Mouse (Mus musculus) hindlimb bud, embryonic 11.5 days (tissue): ENCODE results near the gene Bche.

ENCODE experiments used
- DNase-seq: peaks from one replicate; pipeline ENCODE4 v3.0.0-alpha.2; 2012; ENCODE audit warnings: low read depth, low spot score; ENCODE audit errors: extremely low spot score

Bche gene

DNA sequence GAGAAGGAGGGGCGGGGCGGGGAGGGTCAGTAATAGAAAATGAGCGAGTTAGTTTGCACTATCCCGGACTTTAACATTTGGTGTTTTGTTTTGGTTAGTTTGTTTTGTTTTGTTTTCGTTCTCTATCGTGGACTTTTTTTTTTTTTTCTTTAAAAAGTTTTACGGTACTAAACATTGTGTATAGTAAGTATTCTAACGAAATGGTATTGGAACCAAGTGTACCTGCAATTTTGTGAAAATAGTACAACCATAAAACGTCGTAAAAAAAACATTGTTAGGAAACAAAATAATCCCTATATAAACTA, at the start of gene Bche:
Gene Bche, minus strand, starts transcription at position 6 of the 305 bp plus-strand sequence.
- no peak for DNase-seq

DNA sequence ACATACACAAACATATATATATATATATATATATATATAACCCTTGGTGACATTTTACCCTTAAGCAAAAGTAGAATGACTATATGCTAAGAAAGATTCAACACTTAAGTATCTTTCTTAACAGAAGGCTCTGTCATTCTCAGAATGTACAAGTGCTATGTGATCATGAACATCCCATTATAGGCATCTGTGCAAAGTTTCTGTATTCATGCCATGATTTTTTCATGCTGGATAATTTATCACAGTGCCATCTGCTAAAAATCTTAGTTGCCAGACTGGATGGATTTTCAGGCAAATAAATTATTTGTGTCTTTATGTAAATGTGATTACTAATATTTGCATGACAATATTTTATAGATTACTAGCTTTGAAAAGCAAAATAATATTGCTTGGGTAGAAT, 33.8 kb upstream of the Bche start:
- no peak for DNase-seq

DNA sequence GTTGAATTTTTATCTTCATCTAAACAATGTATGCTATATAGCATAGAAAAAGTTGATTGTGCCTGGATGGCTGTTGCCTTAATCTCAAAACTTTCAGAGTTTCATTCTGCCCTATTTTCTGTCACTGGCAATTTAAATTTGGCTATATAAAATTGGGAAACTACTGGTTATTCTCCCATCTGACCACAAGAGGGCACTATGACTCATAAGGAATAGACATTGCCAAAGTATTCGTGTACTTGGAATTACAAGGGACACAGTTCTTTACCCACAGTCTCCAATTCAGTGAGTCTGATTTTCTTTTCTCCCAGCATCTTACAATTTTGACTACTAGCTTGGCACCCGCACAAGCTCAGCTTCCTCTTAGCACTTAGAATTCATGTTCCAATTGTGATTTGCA, 23.5 kb upstream of the Bche start:
- peak; percentile 26 for DNase-seq

DNA sequence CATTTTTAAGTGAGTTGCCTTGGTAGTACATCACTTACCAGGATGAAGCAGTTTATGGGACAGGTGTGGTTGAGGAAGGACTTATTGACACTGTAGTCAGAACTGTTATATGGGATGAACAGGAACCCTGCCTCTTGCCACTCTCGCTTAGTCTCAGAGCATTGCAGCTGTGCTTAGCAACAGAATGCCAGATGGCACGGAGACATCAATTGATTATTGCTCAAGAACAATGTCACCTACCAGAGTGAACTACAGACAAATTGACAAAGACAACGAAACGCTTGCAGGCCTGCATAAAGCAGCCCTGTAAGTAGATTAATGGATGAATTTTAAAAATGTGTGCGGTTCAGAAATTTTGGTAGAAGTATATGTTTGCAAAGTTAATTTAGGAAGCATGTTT, 21.3 kb upstream of the Bche start:
- DNase-seq: no peak

DNA sequence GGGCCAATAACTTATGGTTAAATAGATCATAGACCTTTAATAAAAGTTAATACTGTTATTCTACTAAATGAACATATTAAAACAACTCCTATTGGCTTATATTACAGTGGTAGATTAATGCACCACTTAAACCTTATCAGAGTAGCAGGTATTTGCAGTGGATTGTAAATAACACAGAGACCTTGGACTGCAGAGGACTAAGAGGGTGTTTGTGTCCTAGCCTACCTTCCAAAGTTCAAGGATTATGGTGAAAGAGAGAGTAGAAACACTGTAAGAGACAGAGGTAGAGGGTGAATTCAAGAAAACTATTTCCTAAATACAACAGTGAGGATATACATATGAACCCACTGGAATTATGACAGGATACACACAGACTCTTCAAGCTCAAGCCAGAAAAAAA, 17.5 kb upstream of the Bche start:
- DNase-seq: no peak

DNA sequence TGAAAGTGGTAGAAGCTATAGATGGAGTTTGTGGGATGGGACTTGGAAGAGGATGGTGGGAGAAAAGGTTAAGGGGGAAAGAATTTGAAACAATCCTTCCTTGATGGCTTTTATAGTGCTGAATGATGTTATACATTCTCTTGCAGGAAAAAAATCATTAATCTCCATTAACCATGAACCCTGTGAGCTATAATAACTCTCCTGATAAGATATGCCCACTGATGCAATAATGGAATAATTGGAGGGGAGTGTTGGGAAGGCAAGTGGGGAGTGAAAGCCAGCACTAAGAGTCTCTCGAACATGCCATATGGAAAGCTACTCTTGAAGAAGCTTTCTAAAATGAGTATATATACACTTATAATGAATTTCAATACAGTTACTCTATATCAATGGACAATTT, 16.7 kb upstream of the Bche start:
- no peak for DNase-seq

DNA sequence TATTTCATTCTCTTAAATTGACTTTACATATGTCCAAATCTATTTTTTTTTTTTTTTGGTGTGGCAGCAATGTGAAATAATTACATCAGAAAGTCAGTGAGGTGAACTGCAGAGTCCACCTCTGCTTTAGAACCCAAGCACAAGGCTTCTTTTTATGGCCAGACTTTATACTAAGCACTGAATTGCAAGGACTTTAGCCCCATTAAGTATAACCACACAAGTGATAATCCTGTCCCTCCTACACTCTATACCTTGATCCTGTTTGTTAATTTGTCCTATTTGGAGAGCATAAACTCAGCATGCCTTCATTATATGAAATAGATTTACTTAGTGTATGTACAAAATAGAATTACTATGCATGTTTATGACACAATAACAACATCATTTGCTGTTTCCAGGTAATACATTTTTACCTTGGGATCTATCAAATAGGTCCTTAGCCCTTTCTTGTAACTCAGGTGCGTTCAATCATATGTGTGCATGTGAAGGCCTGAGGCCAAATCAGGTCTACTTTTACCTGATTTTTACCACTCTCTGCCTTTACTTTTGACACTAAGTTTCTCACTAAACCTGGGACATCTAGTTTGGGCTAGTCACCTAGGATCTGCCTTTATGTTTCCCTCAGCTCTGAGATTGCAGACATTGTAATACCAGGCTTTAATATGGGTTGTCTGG, 9.5 kb upstream of the Bche start:
- DNase-seq: no peak

DNA sequence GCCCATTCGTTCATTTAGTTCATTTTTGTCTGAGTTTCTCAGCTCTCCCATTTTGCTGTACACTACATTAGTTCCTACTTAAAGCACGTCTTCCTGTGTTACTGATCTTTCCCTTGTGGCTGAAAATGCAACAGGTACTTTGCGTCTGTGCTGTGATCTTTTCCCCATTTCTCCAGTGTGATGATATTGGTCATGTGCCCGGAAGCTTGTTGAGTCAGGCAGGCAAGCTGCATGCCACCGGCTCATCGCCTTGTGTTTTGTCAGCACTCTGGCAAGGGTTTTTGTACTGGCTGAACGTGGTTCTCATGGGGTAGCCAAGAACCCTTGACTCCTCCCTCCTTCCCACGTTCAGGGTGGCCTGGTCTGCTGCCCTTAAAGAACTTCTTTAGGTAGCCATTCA, 1.7 kb upstream of the Bche start:
- no peak for DNase-seq

DNA sequence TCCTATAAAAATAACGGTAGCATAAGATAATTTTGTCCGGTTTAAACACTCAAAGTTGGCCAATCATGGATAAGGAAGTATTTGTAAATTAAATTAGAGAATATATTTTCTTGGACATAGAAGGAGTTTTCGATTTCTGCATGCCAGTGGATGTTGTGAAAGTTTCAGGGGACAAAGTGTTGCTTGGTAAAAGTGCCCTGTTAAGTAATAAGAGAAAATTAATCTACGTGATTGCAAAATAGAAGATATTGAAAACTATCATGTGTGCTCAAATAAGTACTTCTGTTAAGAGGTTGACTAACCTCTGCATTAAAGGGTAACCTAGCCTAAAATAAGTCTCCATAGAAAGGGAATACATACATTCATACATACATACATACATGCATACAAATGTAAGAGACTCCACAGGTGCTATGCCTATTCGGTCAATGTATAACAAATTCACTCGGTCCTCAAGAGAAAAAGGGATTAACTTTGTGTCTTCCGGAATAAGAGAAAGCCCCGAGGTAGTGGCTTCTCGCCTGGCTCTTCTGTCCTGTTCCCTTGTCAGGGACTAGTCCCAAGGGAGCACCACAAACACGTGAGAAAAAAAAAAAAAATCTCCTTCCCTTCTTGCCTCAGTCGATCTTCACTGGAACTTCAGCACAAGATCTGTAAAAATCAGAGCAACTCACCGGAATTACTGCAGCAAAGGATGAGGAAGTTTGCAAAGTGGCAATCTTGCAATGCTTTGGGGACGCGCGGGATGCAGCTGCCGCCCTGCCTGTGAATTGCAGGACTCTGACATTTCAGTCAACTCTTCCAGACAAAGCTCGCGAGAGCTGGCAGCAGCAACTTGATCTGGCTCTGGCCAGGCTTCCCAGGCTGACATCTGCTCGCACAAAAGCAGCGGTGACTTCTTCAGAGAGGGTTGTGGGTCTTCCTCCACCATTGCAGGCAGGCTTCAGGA, 480 bp downstream of the Bche start:
- DNase-seq: peak; percentile 41

DNA sequence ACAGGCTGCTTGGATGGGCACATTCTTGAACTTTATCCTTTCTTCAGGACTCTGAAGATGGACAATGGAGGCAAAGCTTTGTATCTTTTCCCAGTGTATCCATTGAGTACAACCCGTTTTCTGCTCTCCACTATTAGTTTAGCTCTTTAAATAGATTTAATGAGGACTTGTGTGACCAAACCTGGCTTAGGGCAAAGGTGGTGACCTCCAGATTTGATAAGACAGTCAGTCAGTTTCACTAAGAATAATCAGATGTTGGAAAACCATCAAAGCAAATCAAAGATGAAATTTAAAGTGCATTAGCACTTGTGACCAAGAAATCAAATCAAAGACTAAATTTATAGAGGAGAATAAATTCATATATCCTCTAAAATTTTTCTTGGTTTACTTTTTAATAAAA, 1.7 kb downstream of the Bche start:
- no peak for DNase-seq

DNA sequence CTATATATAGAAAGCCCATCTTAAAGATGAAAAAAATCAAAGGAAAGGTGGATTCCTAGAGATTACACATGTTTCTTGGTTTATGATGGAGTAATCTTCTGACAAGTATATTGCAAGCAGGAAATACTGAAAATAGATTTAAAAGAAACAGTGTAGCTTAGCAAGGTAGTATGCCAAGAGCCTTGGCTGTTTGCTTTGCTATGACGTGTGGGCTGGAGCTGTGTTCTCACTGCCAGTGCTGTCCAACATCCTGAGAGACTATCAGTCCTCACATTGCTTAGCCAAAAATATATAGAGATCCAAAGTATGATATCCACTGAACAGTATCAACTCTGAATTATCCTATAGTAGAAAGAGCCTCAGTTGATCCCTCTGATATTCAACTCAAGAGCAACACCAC, 9.3 kb downstream of the Bche start:
- no peak for DNase-seq

DNA sequence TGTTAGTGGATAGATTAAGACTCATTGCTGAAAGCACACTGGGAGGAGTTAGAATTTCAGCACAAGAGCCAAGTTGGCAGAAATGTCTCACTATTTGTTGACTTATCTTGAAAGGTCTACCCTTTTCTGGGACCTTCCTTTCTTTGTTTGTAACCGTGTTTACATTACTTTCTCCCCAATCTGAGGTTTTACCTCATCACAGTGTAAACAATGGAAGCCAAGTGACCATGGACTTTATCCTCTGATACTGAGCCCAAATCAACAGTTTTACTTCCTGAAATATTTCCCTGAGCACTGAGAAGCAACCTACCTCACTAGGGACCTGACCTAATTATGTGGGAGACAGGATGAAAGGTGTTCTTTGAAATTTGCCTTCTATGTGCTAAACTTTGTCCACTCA, 34.9 kb downstream of the Bche start:
- DNase-seq: no peak

DNA sequence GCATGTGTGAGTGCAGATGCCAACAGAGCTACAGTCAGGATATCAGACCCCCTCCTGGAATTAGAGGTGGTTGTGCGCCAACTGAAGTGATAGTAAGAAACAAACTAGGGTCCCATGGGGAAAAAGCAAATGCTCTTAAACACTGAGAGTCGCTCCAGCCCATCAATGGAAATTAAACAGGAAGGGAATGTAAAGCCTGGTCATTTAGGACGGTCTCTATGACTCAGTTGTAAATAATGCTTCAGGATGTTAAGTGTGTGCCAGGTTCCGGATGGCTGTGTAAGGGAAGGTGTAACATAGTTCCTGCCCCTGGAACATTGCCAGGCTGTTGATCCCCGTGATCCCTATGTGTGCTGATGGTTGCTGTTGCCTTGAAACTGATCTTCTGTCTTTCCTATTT, 40.0 kb downstream of the Bche start:
- no peak for DNase-seq

DNA sequence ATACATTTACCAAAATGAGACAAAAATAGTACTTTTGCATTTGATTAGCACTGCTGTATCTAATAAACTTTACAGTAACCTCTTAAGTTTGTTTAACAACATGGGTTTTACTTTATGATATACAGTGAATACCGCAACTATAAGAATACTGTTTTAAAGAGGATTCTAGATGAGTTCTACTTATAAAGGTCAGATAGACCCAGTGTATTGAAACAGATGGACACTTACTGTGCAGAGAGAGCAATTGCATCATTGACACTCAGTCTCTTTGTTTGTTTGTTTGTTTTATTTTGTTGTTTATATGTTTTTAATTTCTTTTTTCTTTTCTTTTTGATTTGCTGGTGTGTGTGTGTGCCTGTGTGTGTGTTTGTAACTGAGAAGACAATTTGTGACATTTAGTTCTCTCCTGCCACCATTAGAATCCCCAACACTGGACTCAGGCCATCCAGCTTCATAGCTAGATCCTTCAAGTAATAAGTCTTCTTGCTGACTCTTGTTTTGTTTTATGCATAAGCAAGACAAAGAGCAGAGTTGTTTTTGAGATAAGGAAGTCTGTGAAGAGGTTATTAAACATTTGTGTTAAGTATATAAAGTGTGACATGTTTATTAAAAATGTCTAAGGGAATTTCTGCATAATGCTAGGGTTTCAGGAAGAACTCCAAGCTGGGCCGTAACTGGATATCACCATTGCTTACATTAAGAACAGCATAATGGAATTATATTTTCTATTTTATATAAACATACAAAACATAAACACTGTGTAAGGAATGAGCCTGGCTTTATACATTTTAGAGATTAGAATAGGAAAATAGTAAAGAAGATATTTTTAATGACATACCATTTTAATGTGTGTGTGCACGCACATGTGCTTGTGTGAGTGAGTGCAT, 40.7 kb downstream of the Bche start:
- no peak for DNase-seq

DNA sequence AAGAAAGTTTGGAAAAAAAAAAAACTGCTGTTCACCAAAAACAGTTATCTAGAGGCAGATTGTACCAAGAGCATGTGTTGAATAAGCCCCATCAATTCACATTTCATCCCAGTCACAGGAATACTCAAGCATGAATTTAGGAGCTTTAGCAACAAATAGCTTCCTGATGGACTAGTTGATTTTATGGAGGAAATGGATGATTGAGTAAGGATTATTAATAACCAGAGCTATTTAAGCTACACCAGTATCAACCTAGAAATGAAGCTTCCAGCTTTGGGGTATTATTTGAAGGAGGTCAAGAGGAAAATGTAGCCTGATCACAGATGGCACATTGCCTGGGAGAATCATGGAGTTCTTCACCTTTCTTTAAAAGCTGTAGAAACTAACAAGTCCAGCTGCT, 57.9 kb downstream of the Bche start:
- DNase-seq: no peak

DNA sequence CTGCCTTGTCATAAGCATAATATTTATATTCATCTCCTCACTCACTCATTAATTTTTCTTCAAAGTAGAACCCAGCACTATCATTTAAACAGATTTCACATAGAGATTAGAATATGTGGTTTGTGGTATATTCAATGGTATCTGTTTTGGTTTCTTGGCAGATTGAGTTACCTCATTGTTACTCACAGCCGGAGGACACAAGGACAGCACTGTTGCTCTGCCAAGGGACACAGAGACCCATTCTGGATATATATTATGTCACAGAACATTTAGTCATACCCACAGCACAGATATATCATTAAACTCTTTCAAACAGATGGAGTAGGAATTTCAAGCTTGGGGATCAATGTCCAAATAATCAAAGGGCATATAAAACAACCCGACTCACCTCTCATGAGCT, 61.2 kb downstream of the Bche start:
- DNase-seq: no peak

DNA sequence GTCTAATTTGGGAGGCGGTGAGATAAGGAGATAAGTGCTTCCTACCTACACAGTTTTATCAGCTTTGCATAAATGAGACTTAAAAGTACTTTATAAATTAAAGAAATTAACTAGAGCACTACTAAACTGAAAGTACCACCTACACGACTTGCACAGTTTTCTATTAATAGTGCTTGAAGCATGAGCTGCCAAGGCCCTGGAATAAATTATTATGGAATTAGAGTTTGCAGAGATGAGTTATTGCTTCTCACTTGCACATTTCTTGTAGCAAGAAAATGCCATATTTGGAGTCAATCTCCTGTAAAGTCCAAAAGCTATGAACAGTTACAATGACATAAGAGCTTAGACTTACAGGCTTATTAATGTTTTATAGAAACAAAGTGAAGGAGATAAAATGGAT, 96.8 kb downstream of the Bche start:
- no peak for DNase-seq

DNA sequence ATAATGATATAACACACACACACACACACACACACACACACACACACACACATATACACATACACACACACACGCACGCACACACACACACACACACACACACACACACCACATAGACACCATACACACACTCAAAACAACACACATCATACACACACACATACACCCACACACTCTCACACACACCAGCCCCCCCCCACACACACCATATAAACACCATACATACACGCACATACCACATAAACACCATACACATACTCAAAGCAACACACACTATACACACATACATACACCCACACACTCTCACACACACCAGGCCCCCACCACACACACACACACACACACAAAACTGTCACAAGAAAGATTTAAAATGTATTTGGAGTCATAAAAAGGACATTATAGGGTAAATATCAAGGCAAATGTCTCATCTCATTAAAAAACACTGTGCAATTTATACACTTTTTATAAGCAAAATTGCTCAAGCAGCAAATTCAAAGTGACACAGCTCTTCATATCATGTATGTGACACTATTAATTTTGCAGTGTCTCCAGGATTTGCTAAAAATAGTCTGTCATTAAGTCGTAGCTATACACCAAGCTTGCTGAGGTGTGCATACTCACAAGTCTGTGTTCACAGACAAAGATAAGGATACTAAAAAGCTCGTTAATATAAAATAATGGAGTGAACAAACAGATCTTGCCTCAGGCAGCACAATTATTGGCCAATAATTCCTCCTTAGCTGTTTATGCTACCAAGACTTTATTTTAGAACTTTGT, 116.3 kb downstream of the Bche start:
- no peak for DNase-seq
